ENCODE assay signal across 18 mouse cellular contexts in the genomic region with DNA sequence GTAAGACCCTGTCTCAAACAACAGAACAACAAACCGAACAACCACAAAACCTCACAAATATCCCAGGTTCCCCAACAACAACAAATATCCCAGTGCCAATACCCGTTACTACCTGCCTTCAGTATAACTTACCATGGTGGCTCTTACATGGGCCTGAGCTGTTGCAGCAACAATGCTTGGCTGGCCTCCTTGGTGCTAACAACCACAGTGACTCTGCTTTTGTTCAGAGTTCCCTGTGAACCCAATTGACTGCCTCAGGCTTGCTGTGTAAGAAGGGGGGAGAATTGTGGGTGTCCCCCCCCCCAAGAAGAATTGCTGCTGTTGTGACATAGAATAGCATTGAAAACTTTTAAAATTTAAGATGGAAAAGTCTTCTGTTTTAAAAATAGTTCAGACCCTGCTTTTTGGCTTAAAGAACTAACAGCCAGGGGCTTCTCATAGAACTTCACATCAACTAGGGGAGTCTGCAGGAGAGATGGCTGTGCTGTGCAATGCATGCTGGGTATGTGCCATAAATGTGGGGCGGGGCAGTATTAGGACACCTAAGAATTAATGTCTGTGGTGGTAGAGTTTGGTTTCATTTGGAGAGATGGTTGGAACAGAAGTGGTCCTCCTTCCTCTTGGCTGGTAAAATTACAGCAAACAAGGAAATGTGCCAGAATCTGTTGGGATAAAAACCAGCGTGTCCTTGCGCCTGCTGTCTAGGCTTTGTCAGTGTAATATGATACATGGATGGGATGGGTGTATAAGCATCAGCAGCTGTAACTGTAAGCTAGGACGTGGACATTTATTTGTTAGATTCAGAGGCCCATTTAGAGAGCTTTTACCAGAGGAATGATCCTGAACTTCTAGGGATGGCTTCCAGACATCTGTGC. TPM values are rescaled to one million over a fixed set of nuclear protein-coding genes. Genes with fewer than 3 reads are reported as not detected.
DNase-seq lines count a peak whose midpoint lies in the region; ATAC-seq and TF ChIP-seq lines count a peak whose summit lies in the region.
"Had no signal": no experiment of that assay in that cellular context is flagged by ENCODE, and none has a peak within 500 bp of the region (broad histone marks: within the 10 kb centered on the region; RNA-seq: fewer than 3 reads in every experiment).

No protein-coding gene starts in this region.

- H3K9ac ChIP-seq in intestine, embryonic 16.5 days (ENCODE audit: low read depth, low read length), result no peak overlapping the region
- H3K9ac ChIP-seq in intestine, embryonic 15.5 days, result no peak overlapping the region
- H3K9ac ChIP-seq in embryonic facial prominence, embryonic 14.5 days (ENCODE audit: low read depth, low read length), result no peak overlapping the region
- H3K9ac ChIP-seq: forebrain, embryonic 12.5 days; heart, embryonic 12.5 days; midbrain, embryonic 12.5 days; neural tube, embryonic 15.5 days had no signal

- peaks cover 26% of the 10 kb centered on the region for H3K4me1 ChIP-seq in intestine, embryonic 16.5 days (ENCODE audit: control insufficient read depth, insufficient read depth, low read length)
- peaks cover 21% of the 10 kb centered on the region for H3K4me1 ChIP-seq in intestine, embryonic 15.5 days (replicated peaks)
- H3K4me1 ChIP-seq in embryonic facial prominence, embryonic 14.5 days (ENCODE audit: control insufficient read depth, insufficient read depth, low read length), result peaks cover 20% of the 10 kb centered on the region

- H3K9me3 ChIP-seq in intestine, embryonic 16.5 days (ENCODE audit: control insufficient read depth, low read length), result no peaks in the 10 kb centered on the region
- H3K9me3 ChIP-seq in intestine, embryonic 15.5 days, result no peaks in the 10 kb centered on the region
- no peaks in the 10 kb centered on the region for H3K9me3 ChIP-seq in embryonic facial prominence, embryonic 14.5 days (ENCODE audit: control insufficient read depth, low read length)
- H3K9me3 ChIP-seq: forebrain, embryonic 12.5 days; heart, embryonic 12.5 days; midbrain, embryonic 12.5 days; neural tube, embryonic 15.5 days had no signal

- no peak overlapping the region for H3K27ac ChIP-seq in intestine, embryonic 16.5 days (ENCODE audit: low read length)
- no peak overlapping the region for H3K27ac ChIP-seq in intestine, embryonic 15.5 days
- H3K27ac ChIP-seq in embryonic facial prominence, embryonic 14.5 days (replicated peaks; ENCODE audit: low read depth, low read length), result peak overlapping the region; percentile 48; the same call in 1 of the 2 replicates
- H3K27ac ChIP-seq: forebrain, embryonic 12.5 days; midbrain, embryonic 12.5 days; neural tube, embryonic 15.5 days had no signal

- no peak overlapping the region for H3ac ChIP-seq in myocyte (ENCODE audit: control insufficient read depth, insufficient read length)

- WGBS in intestine, embryonic 16.5 days, result 64% methylated on average over 6 of the region's 6 CpGs
- WGBS in intestine, embryonic 15.5 days, result 64% methylated on average over 6 of the region's 6 CpGs
- WGBS in embryonic facial prominence, embryonic 14.5 days, result 51% methylated on average over 6 of the region's 6 CpGs

- DNase-seq in 416B (ENCODE audit: low read depth), result peak; percentile 36
- DNase-seq in embryonic facial prominence, embryonic 14.5 days (ENCODE audit: low spot score), result peak; percentile 77
- DNase-seq in left cerebral cortex, postnatal 36 days (ENCODE audit: low spot score in 2 of 2), result no peak
- DNase-seq in embryo, embryonic 10 days (ENCODE audit: low spot score), result no peak
- DNase-seq: cerebellum, postnatal 25 days; gastrocnemius, postnatal 36 days; layer of hippocampus, postnatal 36 days; left cerebral cortex, postnatal 4 days; lung, postnatal 4 days; right cerebral cortex, postnatal 4 days had no signal

- no peak for TF ChIP-seq POLR2A in myocyte (IDR thresholded peaks at IDR 0.05; ENCODE audit: insufficient read length, low read depth)

- H3K4me3 ChIP-seq in intestine, embryonic 16.5 days (ENCODE audit: low read length), result no peak overlapping the region
- no peak overlapping the region for H3K4me3 ChIP-seq in intestine, embryonic 15.5 days (replicated peaks)
- no peak overlapping the region for H3K4me3 ChIP-seq in embryonic facial prominence, embryonic 14.5 days (ENCODE audit: low read depth, low read length)
- no peak overlapping the region for H3K4me3 ChIP-seq in myocyte
- H3K4me3 ChIP-seq: forebrain, embryonic 12.5 days; heart, embryonic 12.5 days; midbrain, embryonic 12.5 days; neural tube, embryonic 15.5 days had no signal

- 0 out of 2 replicates have a peak, but pooled peaks have one; percentile 22 for ATAC-seq in intestine, embryonic 16.5 days
- ATAC-seq in intestine, embryonic 15.5 days, result no peak
- ATAC-seq in embryonic facial prominence, embryonic 14.5 days (ENCODE audit: low read depth), result peak; percentile 64; the same call in 1 of the 2 replicates
- ATAC-seq: hindbrain, embryonic 16.5 days had no signal

- H3K27me3 ChIP-seq in intestine, embryonic 16.5 days (replicated peaks; ENCODE audit: control insufficient read depth, insufficient read depth, low read length), result no peaks in the 10 kb centered on the region
- no peaks in the 10 kb centered on the region for H3K27me3 ChIP-seq in intestine, embryonic 15.5 days (replicated peaks)
- H3K27me3 ChIP-seq in embryonic facial prominence, embryonic 14.5 days (replicated peaks; ENCODE audit: control insufficient read depth, insufficient read depth, low read length), result no peaks in the 10 kb centered on the region
- no peaks in the 10 kb centered on the region for H3K27me3 ChIP-seq in myocyte (ENCODE audit: control insufficient read depth, insufficient read depth, insufficient read length)
- H3K27me3 ChIP-seq: forebrain, embryonic 12.5 days; heart, embryonic 12.5 days; midbrain, embryonic 12.5 days; neural tube, embryonic 15.5 days had no signal

- H3K36me3 ChIP-seq in intestine, embryonic 16.5 days (ENCODE audit: control insufficient read depth, insufficient read depth, low read length), result no peaks in the 10 kb centered on the region
- no peaks in the 10 kb centered on the region for H3K36me3 ChIP-seq in intestine, embryonic 15.5 days
- H3K36me3 ChIP-seq in embryonic facial prominence, embryonic 14.5 days (ENCODE audit: control insufficient read depth, insufficient read depth, low read length), result no peaks in the 10 kb centered on the region
- no peaks in the 10 kb centered on the region for H3K36me3 ChIP-seq in myocyte (ENCODE audit: control insufficient read depth, insufficient read depth)
- H3K36me3 ChIP-seq: forebrain, embryonic 12.5 days; heart, embryonic 12.5 days; midbrain, embryonic 12.5 days; neural tube, embryonic 15.5 days had no signal

- no peak overlapping the region for H3K4me2 ChIP-seq in intestine, embryonic 16.5 days (ENCODE audit: low read depth, low read length)
- no peak overlapping the region for H3K4me2 ChIP-seq in intestine, embryonic 15.5 days (replicated peaks)
- H3K4me2 ChIP-seq in embryonic facial prominence, embryonic 14.5 days (ENCODE audit: low read depth, low read length), result no peak overlapping the region
- H3K4me2 ChIP-seq in myocyte (ENCODE audit: low read depth), result peak overlapping the region; percentile 64
- H3K4me2 ChIP-seq: forebrain, embryonic 12.5 days; heart, embryonic 12.5 days; midbrain, embryonic 12.5 days; neural tube, embryonic 15.5 days had no signal

- H3K79me2 ChIP-seq in myocyte (ENCODE audit: control insufficient read depth, insufficient read depth), result peaks cover 82% of the 10 kb centered on the region

- intact Hi-C loops in left cerebral cortex, postnatal 36 days (cut with DNase I), result no loop called here

TF ChIP-seq in myocyte, 11 proteins besides CTCF, POLR2A, EP300 and RAD21:
- no peak for TF ChIP-seq REST (IDR thresholded peaks at IDR 0.05; ENCODE audit: insufficient read depth, insufficient read length)
- TF ChIP-seq MYOD1 (IDR thresholded peaks at IDR 0.05; ENCODE audit: control insufficient read depth in 1 of 3, insufficient read length in 2 of 3, low read depth in 2 of 3), result peak in 1 of 3 experiments; percentile 35

RNA-seq across cellular contexts. Expression of a gene that starts 28.9 kb away (rescaled TPM):
- 67.9 and 70.9 TPM in 2 replicates for polyA plus RNA-seq in intestine, embryonic 16.5 days (2015; fragmentation: Nextera tagmentation; extraction: Ambion mirVana)
- 70.9 and 76.9 TPM in 2 replicates for polyA plus RNA-seq in intestine, embryonic 15.5 days (2015; fragmentation: Nextera tagmentation; extraction: Ambion mirVana)
- 73.0 and 74.2 TPM in 2 replicates for polyA plus RNA-seq in embryonic facial prominence, embryonic 14.5 days (2014; fragmentation: Nextera tagmentation; extraction: Ambion mirVana)
- 45.1 TPM for polyA plus RNA-seq in myocyte (2012; fragmentation: generic; extraction: Trizol)
- 10 to 100 TPM; 62.2 to 68.7 TPM for total RNA-seq in left cerebral cortex, postnatal 36 days (2021)

Comparison
In these comparisons a context has a peak if more than half of its experiments do, and no peak if none do; other contexts are left out.
1. DNase-seq: peak in 416B (single experiment) and embryonic facial prominence, embryonic 14.5 days (single experiment); none in left cerebral cortex, postnatal 36 days (0 of 2) and embryo, embryonic 10 days (single experiment).